Mouse (Mus musculus) limb, embryonic 14.5 days (tissue): ENCODE measurements around the gene Sept8. TPM values are rescaled to one million over a fixed set of nuclear protein-coding genes. Genes with fewer than 3 reads are reported as not detected.

Source experiments
- ATAC-seq: fragments of 200-750 bp; cut with Nextera tagmentation; 2 replicates; pipeline ENCODE4 v1.8.0; 2017; ENCODE audit warnings: low read depth, moderate number of reproducible peaks, moderate TSS enrichment; ENCODE audit not compliant: low FRiP score
- DNase-seq: peaks from one replicate; pipeline ENCODE4 v3.0.0-alpha.2; 2015; ENCODE audit warnings: low spot score
- H3K27ac ChIP-seq: fragments of 300-500 bp; sonication (generic); replicated peaks from 2 replicates; pipeline ENCODE4 v1.5.1; 2014; ENCODE audit warnings: low read depth, mild to moderate bottlenecking, low read length, moderate library complexity, mixed read lengths
- H3K27me3 ChIP-seq: fragments of 300-500 bp; sonication (generic); 2 replicates; pipeline ENCODE4 v1.6.1; 2014; ENCODE audit warnings: low read length, mixed read lengths; ENCODE audit not compliant: control insufficient read depth, insufficient read depth
- H3K36me3 ChIP-seq: fragments of 300-500 bp; sonication (generic); 2 replicates; pipeline ENCODE4 v1.6.1; 2014; ENCODE audit warnings: mild to moderate bottlenecking, low read length, moderate library complexity, mixed read lengths; ENCODE audit not compliant: control insufficient read depth, insufficient read depth
- H3K4me1 ChIP-seq: fragments of 300-500 bp; sonication (generic); 2 replicates; pipeline ENCODE4 v1.6.1; 2014; ENCODE audit warnings: antibody characterized with exemption, low read length, mixed read lengths; ENCODE audit not compliant: control insufficient read depth, insufficient read depth
- H3K4me2 ChIP-seq: fragments of 300-500 bp; sonication (generic); replicated peaks from 2 replicates; pipeline ENCODE4 v1.6.1; 2014; ENCODE audit warnings: low read depth, mild to moderate bottlenecking, low read length, moderate library complexity; ENCODE audit not compliant: severe bottlenecking
- H3K4me3 ChIP-seq: fragments of 300-500 bp; sonication (generic); replicated peaks from 2 replicates; pipeline ENCODE4 v1.5.1; 2014; ENCODE audit warnings: low read length
- H3K9ac ChIP-seq: fragments of 300-500 bp; sonication (generic); 2 replicates; pipeline ENCODE4 v1.6.1; 2014; ENCODE audit warnings: mild to moderate bottlenecking, low read depth, low read length, moderate library complexity; ENCODE audit not compliant: severe bottlenecking
- H3K9me3 ChIP-seq: fragments of 300-500 bp; sonication (generic); 2 replicates; pipeline ENCODE4 v1.6.1; 2016; ENCODE audit warnings: low read length; ENCODE audit not compliant: control insufficient read depth
- POLR2A ChIP-seq: fragments of 200-500 bp; IDR thresholded peaks from 2 replicates; pipeline ENCODE4 v1.8.0; 2012; ENCODE audit warnings: inconsistent platforms, mild to moderate bottlenecking, moderate library complexity, borderline replicate concordance; ENCODE audit not compliant: insufficient read depth, insufficient read length; ENCODE audit errors: extremely low read depth
- WGBS: fragments of 180-500 bp; shearing (Covaris S2); extraction: QIAGEN DNeasy Blood & Tissue Kit; methylation state at CpG from one replicate; pipeline ENCODE4 v1.1.7; 2014; 5-methylcytosine and 5-hydroxymethylcytosine counted together
- polyA plus RNA-seq, 2 experiments: library from polyadenylated mRNA; depleted of rRNA in 1 of 2; stranded (reverse) in 1 of 2; unstranded in 1 of 2; fragments of >200 nt; fragmentation: Nextera tagmentation in 1 of 2; extraction: Ambion mirVana in 1 of 2; gene quantifications; 2 replicates each; pipeline versions ENCODE4 v1.2.1 to v1.2.3; 2012 to 2014

The Sept8 gene
- polyA plus RNA-seq, 2 experiments: 50.4 to 104 TPM

DNA sequence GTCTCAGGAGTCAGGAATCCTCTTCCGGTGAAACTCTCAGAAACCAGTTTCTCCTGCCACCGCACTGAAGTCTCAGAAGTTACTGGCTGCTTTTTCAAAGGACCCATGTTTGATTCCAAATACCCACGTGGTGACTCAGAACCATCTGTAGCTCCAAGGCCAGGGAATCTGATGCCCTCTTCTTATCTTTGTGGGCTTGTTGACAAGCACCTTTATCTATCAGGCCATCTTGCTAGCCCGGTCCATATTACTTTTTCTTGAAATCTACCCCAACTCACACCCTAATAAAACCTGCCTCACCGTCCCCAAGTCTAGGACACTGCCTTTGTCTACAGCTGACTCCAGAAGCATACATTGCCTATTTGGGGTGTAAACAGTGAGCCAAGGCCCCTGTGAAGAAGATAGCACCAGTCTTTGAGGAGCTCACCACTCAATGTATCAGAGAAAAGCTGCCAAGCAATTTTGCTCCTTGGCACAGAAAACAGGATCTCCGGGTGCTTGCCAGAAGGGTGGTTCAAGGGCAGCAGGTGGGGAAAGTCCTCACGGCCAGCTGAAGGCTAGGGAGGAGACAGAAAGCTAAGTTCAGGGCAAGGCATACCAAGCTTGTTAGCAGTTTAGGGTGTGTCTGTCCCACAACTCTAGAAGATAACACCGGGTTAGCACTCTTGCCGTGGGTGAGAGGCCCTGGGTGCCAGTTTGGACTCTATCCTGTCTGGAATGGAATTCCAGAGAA, 35.7 kb upstream of the Sept8 start:
- ATAC-seq: no peak
- Histone ChIP-seq H3K27ac (no peak overlapping the region), H3K36me3 (no peaks in the 10 kb centered on the region), H3K4me1 (peaks cover 19% of the 10 kb centered on the region), H3K27me3 (peaks cover 39% of the 10 kb centered on the region), H3K4me2 (no peak overlapping the region), H3K9ac (no peak overlapping the region), H3K9me3 (no peaks in the 10 kb centered on the region), H3K4me3 (no peak overlapping the region)
- no peak for TF ChIP-seq POLR2A
- no peak for DNase-seq
- WGBS: 74% methylated on average over 9 of the region's 9 CpGs

GRCm38 (mm10) chr11:53485719-53486118, 33.3 kb upstream of the Sept8 start:
- Histone ChIP-seq H3K36me3 (no peaks in the 10 kb centered on the region), H3K9me3 (no peaks in the 10 kb centered on the region), H3K27ac (no peak overlapping the region), H3K4me1 (0 out of 2 replicates have a peak, but pooled peaks cover 6% of the 10 kb centered on the region), H3K27me3 (peaks cover 15% of the 10 kb centered on the region), H3K4me2 (no peak overlapping the region), H3K9ac (no peak overlapping the region), H3K4me3 (no peak overlapping the region)
- ATAC-seq (no peak), DNase-seq (no peak)
- WGBS: 44% methylated on average over 3 of the region's 3 CpGs
- TF ChIP-seq POLR2A: no peak

GRCm38 (mm10) chr11:53486351-53486750, 32.7 kb upstream of the Sept8 start:
- Histone ChIP-seq H3K36me3 (no peaks in the 10 kb centered on the region), H3K4me2 (no peak overlapping the region), H3K4me3 (no peak overlapping the region), H3K9ac (no peak overlapping the region), H3K9me3 (no peaks in the 10 kb centered on the region), H3K4me1 (0 out of 2 replicates have a peak, but pooled peaks cover 6% of the 10 kb centered on the region), H3K27ac (no peak overlapping the region), H3K27me3 (peaks cover 9% of the 10 kb centered on the region)
- TF ChIP-seq POLR2A: no peak
- ATAC-seq: no peak
- no peak for DNase-seq
- WGBS: 53% methylated on average over 3 of the region's 3 CpGs

DNA sequence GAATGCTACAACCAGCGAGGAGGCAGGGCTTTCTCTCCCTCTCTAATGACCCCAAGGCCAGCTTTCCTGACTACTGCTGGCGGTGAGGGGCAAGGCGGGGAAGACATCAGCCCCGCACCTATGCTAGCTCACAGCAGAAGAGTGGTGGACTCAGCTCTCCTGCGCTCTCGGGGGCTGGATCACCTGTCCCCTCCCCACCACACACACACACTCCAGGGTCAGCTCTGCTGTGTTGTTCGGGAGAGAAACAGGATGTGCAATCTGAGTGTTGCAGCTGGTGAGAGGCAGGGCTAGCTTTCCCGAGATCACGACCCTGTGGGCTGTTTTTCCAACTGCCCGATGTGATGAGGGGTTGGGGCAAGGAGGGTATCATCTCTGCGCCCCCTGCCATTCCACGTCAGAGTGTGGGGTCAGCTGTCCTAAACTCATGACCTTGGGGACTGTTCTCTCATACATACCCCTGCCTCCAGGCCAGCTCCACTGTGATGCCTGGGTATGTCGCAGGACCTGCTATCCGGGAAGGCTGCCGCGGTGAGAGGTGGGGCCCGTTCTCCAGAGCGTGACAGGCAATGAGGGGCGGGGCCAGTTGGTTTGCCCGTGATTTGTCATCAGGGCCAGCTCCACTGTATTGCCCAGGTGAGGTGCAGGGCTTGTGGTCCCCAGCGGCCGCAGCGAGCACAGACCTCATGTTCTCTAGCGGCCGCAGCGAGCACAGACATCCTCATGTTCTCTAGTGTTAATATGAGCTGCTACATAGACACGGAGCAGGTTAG, 32.0 kb upstream of the Sept8 start:
- ATAC-seq: no peak
- no peaks in the 10 kb centered on the region for H3K9me3 ChIP-seq
- H3K4me1 ChIP-seq: 0 out of 2 replicates have a peak, but pooled peaks cover 6% of the 10 kb centered on the region
- WGBS: 9% methylated on average over 27 of the region's 27 CpGs
- H3K9ac ChIP-seq: no peak overlapping the region; the same call in 1 of the 2 replicates
- TF ChIP-seq POLR2A: no peak
- no peak overlapping the region for H3K27ac ChIP-seq
- no peak for DNase-seq
- peaks cover 7% of the 10 kb centered on the region; the same call in 1 of the 2 replicates for H3K27me3 ChIP-seq
- H3K4me2 ChIP-seq: peak overlapping the region; percentile 40
- H3K36me3 ChIP-seq: no peaks in the 10 kb centered on the region
- H3K4me3 ChIP-seq: peak overlapping the region; percentile 23

DNA sequence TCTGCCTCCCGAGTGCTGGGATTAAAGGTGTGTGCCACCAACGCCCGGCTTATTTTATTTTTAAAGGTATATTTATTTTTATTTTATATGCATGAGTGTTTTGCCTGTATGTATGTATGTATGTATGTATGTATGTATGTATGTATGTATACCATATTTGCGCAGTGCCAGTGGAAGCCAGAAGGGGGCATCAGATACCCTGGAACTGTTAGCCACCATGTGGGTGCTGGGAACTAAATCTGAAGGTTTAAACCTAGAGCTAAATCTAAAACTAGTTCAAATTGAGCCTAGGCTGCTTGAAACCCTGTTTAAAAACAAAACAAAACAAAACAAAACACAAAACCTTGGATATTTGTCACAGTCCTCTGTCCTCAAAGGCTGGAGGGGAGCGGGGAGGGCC, 30.1 kb upstream of the Sept8 start:
- Histone ChIP-seq H3K4me1 (0 out of 2 replicates have a peak, but pooled peaks cover 6% of the 10 kb centered on the region), H3K9me3 (no peaks in the 10 kb centered on the region), H3K4me3 (no peak overlapping the region), H3K4me2 (no peak overlapping the region), H3K36me3 (no peaks in the 10 kb centered on the region), H3K9ac (no peak overlapping the region), H3K27me3 (peaks cover 7% of the 10 kb centered on the region; the same call in 1 of the 2 replicates), H3K27ac (no peak overlapping the region)
- DNase-seq (no peak), ATAC-seq (no peak)
- TF ChIP-seq POLR2A: no peak
- WGBS: 95% methylated on average over 5 of the region's 5 CpGs
